Mouse (Mus musculus): ENCODE measurements around the gene Zc3hc1.
A peak's percentile ranks its signal among the peaks of the same experiment; 100 is the strongest.

The Zc3hc1 gene

DNA sequence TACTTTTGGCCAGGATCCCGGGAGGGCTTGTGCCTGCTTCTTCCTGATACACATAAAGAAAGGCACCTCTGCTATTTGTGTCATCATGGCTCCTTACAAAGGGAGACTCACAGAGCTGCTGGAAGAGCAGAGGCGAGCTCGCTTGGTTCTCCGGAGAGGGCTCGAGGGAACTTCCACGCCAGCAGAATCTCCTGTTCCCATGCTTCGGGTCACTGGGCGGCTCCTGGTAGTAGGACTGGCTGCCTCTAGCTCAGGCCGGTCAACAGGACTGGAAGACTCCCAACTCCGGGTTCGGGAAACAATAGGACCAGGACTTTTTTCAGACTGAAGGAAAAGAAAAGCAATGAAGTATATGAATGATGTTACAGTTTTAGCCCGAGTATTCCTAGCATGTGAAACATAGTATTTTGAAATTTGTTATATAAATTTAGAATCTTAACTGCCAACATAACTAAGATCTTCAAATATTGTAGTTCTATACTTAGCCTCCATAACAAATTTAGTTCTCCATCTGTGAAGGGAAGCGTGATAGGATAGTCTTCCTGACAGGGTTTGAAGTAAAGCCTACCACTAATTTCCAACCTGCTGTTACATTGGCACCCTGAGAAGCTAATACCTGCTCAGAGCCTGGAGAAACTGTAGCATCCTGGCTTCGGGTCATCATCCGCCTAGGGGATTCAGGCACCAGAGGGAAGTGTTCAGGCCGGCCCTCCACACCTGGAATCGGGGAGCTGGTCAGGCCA lies 18.0 kb downstream of the Zc3hc1 start:
- no peak for DNase-seq

DNA sequence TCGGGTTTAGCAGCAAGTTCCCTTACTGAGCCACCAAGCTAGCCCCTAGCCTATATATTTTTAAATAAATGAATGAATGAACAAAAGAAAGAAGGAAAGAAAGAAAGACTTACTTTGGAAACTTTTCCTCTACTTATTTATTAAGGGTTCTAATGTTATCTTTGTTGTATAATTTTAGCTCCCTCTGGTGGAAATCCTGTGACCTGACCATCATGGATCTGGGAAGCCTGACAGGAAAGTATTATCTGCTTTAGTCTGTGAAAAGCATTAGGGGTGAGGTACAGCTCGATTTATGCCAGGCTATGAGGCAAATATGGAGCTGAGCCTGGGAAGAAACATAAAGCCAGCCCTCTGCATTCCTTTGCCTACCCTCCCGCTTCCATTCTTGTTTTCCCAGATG lies 21.5 kb downstream of the Zc3hc1 start:
- DNase-seq = no peak

GRCm38 (mm10) chr6:30363808-30364207 lies 27.0 kb downstream of the Zc3hc1 start:
- DNase-seq = no peak

DNA sequence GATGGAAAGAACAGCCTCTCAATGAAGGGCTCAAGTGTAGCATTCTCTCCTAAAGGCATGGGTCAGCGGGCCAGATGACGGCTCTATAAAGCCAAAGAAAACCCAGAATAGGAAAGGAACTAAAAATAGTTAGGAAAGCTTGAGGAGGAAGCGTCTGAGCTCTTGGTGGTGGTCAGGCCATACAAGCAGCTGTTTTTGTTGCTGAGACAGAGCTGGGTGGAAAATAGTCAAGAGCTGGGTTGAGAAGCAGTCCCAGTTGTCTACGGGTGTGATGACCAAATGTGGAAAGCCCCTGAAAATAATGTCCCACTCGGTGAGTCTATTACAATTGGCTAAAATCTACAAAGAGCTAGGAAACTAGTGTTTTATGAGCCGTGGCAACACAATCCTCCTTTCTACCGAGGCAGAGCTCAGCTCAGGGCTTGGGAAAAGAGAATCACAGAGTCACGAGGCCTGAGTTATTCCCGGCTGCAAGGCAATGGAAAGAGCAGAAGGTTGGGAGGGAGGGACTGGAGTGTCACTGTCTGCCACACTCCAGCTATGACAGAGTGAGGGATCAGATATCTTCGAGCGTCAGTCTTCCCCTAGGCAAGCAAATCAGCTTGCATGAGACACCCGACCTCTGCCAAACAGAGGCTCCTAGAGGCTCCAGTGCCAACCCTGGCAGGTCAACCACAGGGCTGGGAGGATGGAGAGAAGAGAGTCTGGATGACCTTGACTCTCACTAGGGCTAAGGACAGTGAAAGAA lies 30.9 kb downstream of the Zc3hc1 start:
- DNase-seq = no peak

DNA sequence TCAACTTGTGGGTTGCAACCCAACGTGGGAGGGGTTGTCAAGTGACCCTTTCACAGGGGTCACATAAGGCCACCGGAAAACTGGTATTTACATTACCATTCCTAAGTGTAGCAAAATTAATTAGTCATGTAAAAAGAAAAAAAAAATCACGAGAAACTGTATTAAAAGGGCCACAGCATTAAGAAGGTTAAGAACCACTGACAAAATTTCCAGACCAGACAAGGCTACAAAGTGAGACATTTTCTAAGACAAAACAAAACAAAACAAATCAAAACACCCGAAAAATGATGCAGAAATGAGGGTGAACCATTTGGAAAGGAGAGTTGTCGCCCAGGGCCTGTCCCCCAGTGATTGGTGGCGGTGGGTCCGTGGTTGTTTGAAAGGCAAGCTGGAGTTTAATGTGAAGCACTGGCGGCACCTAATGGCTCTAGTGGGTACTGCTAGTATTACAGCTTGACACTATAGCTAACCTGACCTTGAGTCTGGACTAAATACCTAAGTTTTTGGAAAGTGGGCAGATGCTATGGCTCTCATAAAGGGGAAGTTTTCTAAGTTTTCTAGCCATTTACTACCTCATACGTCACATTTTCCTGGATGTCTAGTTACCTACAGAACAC lies 33.2 kb downstream of the Zc3hc1 start:
- DNase-seq = peak; percentile 87

- DNase-seq = no peak
These were observed 34.1 kb downstream of the Zc3hc1 start for GRCm38 (mm10) chr6:30356680-30357079.

DNA sequence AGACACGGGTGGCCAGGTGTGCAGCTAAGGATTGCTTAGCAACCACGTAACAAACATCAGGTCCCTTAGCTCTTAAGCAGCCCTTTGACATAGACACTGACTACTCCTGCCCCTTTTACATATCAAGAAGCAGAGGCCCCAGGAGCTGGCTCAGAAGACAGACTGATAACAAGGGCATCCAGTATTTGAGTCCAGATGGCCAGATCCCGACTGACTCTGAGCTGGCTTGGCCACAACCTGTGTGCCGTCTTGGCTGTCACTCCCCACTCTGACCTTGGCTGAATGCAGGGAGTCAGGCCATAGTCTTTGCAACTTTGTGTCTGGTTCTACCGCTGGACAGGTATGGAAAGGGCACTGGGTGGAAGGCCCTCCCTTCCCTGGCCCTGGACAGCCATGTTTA lies 34.7 kb downstream of the Zc3hc1 start:
- no peak for DNase-seq

GRCm38 (mm10) chr6:30355701-30356100 lies 35.1 kb downstream of the Zc3hc1 start:
- peak; percentile 16 for DNase-seq

- DNase-seq = no peak
These were observed 36.1 kb downstream of the Zc3hc1 start for GRCm38 (mm10) chr6:30354760-30355159.

GRCm38 (mm10) chr6:30353661-30354060 lies 37.2 kb downstream of the Zc3hc1 start:
- DNase-seq = peak; percentile 26

DNA sequence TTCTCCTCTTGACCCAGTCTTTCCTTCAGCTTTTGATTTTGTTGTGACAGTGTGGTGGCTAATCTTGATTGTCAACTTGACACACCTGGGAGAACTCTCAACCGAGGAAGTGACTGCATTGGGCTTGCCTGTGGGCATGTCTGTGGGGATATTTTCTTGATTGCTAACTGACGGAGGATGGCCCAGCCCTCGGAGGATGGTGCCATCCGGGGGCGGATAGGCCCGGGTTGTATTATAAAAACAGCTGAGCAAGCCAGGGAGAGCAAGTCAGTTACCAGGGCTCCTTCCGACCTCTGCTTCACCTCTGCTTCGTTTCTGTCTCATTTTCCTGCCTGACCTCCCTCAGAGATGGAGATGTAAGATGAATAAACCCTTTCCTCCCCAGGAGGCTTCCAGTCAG lies 38.1 kb downstream of the Zc3hc1 start:
- DNase-seq = peak; percentile 26

- DNase-seq = peak; percentile 76
These were observed 39.5 kb downstream of the Zc3hc1 start for GRCm38 (mm10) chr6:30351290-30351689.

DNA sequence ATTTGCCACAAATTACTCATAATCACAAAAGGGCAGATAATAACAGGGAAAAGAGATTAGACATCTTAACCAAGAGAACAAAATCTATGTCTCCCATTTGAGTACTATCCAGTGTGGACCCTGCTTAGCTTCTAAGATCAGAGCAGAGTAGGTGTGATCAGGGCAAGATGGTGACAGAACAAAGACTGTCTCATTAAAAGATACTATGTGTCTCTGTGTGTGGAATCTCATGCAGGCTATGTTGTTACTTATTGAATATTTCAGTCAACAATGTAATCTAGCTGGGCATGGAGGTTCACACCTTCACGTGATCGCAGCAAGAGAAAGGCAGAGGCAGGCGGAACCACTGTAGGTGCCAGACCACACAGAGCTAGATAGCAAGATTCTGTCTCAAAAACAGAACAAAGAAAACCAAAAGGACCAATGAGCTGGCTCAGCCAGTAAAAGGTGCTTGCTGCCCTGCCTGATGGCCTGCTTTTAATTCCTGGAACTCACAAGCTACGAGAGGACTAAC lies 43.5 kb downstream of the Zc3hc1 start:
- DNase-seq = no peak

GRCm38 (mm10) chr6:30346737-30347136 lies 44.1 kb downstream of the Zc3hc1 start:
- DNase-seq = no peak

- no peak for DNase-seq
These were observed 46.8 kb downstream of the Zc3hc1 start for GRCm38 (mm10) chr6:30344032-30344431.

- DNase-seq = peak; percentile 59
These were observed 50.5 kb downstream of the Zc3hc1 start for GRCm38 (mm10) chr6:30340231-30340873.

GRCm38 (mm10) chr6:30336912-30337311 lies 53.9 kb downstream of the Zc3hc1 start:
- DNase-seq = peak; percentile 51

DNA sequence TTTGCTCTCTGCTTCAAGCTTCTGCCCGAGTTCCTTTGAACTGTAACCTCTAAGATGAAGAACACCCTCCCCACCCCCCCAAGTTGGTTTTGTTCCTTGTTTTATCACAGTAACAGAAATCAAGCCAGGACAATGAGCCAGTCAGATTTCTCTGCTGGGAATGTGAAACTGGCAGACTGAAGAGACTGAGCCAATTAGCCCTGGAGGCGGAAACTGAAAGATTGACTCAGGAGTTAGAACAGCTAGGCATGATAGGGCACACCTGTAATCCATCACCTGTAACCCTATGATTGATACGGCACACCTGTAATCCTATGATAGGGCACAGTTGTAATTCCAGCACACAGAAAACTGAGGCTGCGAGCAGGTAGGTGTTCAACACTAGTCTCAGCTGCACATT lies 58.6 kb downstream of the Zc3hc1 start:
- no peak for DNase-seq

- DNase-seq = no peak
These were observed 60.1 kb downstream of the Zc3hc1 start for GRCm38 (mm10) chr6:30330706-30331105.

DNA sequence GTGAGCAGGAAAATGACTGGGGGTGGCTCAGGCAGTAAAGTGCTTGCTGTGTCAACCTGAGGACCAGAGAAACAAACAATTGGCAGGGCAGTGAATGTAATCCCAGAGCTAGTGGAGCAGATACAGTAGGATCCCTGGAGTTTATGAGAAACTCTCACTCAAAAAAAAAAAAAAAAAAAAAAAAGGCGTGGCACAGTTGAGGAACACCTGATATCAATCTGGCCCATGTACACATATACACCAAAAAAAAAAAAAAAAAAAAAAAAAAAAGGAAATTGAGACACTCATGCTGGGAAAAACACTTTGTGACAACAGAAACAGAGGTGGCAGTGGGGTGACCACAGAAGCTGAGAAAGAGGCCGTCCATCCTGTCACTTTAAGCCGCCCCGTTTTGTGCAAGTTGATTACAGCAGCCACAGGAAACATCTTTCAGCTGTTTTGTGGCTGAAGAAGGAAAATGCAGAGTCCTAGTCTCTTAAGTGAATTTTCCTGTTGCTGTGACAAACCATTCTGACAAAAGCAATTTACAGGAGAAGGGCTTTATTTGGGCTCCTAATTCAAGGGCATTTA lies 64.8 kb downstream of the Zc3hc1 start:
- DNase-seq = no peak

DNA sequence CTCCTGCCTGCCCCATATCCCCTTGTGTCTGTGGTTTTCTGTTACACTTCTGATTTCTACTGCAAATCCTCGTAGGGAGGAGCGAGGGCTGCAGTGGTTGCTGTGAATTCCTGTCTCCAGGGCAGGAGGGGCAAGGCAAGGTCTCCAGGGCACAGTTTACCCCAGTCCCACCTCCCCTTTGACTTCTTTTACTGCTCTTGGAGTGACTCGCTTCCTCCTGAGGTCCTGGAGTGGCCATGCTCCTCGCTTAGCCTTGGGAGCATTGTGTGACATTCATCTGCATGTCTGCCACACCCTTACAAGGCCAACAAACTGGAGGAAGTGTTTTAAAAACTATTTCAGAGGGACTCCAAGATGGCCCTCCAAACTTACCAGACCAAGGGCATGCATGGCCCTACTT lies 69.8 kb downstream of the Zc3hc1 start:
- no peak for DNase-seq

- DNase-seq = no peak
These were observed 71.6 kb downstream of the Zc3hc1 start for GRCm38 (mm10) chr6:30319216-30319615.

Measured in thymus, postnatal 4 days (tissue).